Mouse (Mus musculus) lung, embryonic 15.5 days (tissue): ENCODE results near the gene Asic1. TPM values are rescaled to one million over a fixed set of nuclear protein-coding genes. Genes with fewer than 3 reads are reported as not detected.

Experiments
- ATAC-seq: fragments of 200-750 bp; cut with Nextera tagmentation; 2 replicates; pipeline ENCODE4 v1.8.0; 2017; ENCODE audit warnings: moderate number of reproducible peaks, borderline replicate concordance; ENCODE audit not compliant: low FRiP score, low TSS enrichment; ENCODE audit errors: extremely low read depth
- H3K27ac ChIP-seq: fragments of 300-500 bp; sonication (generic); 2 replicates; pipeline ENCODE4 v1.5.1; 2015; ENCODE audit warnings: moderate library complexity, mild to moderate bottlenecking, inconsistent platforms
- H3K27me3 ChIP-seq: fragments of 300-500 bp; sonication (generic); 2 replicates; pipeline ENCODE4 v1.6.1; 2015; ENCODE audit warnings: inconsistent platforms
- H3K36me3 ChIP-seq: fragments of 300-500 bp; sonication (generic); 2 replicates; pipeline ENCODE4 v1.6.1; 2015; ENCODE audit warnings: inconsistent platforms
- H3K4me1 ChIP-seq: fragments of 300-500 bp; sonication (generic); 2 replicates; pipeline ENCODE4 v1.6.1; 2015; ENCODE audit warnings: inconsistent platforms
- H3K4me2 ChIP-seq: fragments of 300-500 bp; sonication (generic); 2 replicates; pipeline ENCODE4 v1.6.1; 2015; ENCODE audit warnings: inconsistent platforms, mild to moderate bottlenecking, moderate library complexity
- H3K4me3 ChIP-seq: fragments of 300-500 bp; sonication (generic); 2 replicates; pipeline ENCODE4 v1.5.1; 2015; ENCODE audit warnings: mild to moderate bottlenecking, inconsistent platforms
- H3K9ac ChIP-seq: fragments of 300-500 bp; sonication (generic); 2 replicates; pipeline ENCODE4 v1.6.1; 2015; ENCODE audit warnings: inconsistent platforms
- H3K9me3 ChIP-seq: fragments of 300-500 bp; sonication (generic); 2 replicates; pipeline ENCODE4 v1.6.1; 2016; ENCODE audit warnings: inconsistent platforms
- WGBS: fragments of 180-500 bp; shearing (Covaris S2); methylation state at CpG from one replicate; pipeline ENCODE4 v1.1.7; 2015; 5-methylcytosine and 5-hydroxymethylcytosine counted together
- polyA plus RNA-seq: library from polyadenylated mRNA; unstranded; fragments of >200 nt; fragmentation: Nextera tagmentation; extraction: Ambion mirVana; gene quantifications from 2 replicates; pipeline ENCODE4 v1.2.1, GENCODE M21; 2015

Asic1 gene
- polyA plus RNA-seq, 1 experiment from 2014 or later, result 1.8 TPM

DNA sequence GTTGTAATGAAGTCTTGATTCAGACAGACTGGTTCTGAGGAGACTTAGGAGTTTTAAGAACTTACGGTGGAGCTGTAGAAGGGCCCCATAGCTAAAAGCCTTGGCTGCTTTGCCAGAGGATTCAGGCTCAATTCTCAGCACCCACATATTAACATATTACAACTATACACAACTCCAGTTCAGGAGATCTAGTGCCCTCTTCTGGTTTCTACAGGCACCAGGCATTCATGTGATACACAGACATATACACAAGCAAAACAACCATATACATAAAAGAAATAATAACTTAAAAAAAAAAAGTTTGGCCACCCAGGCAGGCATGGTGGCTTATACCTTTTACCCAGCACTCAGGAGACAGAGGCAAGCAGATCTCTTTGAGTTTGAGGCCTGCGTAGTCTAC is 2.6 kb upstream of the Asic1 start:
- H3K27me3 ChIP-seq, result peaks cover 79% of the 10 kb centered on the region
- ATAC-seq, result no peak
- H3K36me3 ChIP-seq, result no peaks in the 10 kb centered on the region
- H3K27ac ChIP-seq, result no peak overlapping the region
- no peak overlapping the region for H3K4me3 ChIP-seq
- no peak overlapping the region for H3K4me2 ChIP-seq
- WGBS, result 96% methylated on average over 2 of the region's 2 CpGs
- H3K9ac ChIP-seq, result no peak overlapping the region
- no peaks in the 10 kb centered on the region for H3K9me3 ChIP-seq
- peaks cover 26% of the 10 kb centered on the region for H3K4me1 ChIP-seq

DNA sequence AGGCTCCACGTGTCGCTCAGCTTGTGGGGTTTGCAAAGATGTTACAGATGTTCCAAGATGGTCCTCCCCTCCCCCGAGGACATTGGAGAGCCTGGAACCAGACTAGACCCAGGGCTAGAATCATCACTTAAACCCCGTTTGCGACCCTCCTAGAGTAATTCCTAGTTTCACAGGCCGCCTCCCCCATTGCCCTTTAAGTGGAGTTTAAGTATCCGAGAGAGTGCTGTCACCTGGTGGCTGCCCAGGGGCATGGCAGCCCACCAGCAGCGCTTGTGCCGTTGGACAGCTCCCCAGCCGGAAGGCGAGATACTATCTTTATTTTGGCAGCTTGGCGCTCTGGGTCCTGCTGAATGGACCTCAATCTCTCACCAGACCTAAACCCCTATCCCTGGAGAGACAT is 1.3 kb upstream of the Asic1 start:
- WGBS, result 3% methylated on average over 12 of the region's 12 CpGs
- H3K4me3 ChIP-seq, result no peak overlapping the region

DNA sequence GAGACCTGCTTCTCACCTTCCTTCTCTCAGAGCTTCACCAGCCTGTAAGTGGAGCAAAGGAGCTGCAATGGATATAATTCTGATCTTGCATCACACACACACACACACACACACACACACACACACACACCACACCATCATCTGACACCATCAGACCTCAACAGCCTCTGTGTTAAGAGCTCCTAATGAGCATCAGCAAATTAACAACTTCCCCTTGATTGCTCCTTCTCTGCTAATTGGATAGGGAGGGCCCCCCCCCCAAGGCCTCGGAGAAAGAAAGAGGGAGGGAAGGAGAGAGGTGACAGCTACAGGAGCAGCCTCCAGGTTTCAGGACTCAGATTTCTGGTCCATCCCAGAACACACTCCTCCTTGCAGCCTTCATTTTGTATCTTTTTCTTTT is 776 bp upstream of the Asic1 start:
- H3K4me3 ChIP-seq, result no peak overlapping the region
- H3K4me2 ChIP-seq, result no peak overlapping the region
- WGBS, result 10% methylated on average over 1 of the region's 1 CpGs
- peaks cover 20% of the 10 kb centered on the region for H3K4me1 ChIP-seq
- H3K36me3 ChIP-seq, result no peaks in the 10 kb centered on the region
- no peak overlapping the region for H3K9ac ChIP-seq
- no peak for ATAC-seq
- no peaks in the 10 kb centered on the region for H3K9me3 ChIP-seq
- peaks cover 80% of the 10 kb centered on the region for H3K27me3 ChIP-seq
- no peak overlapping the region for H3K27ac ChIP-seq

More for the DNA sequence above, 1.3 kb upstream of the Asic1 start:
- ATAC-seq, result no peak
- Histone ChIP-seq H3K27me3 (peaks cover 84% of the 10 kb centered on the region), H3K36me3 (no peaks in the 10 kb centered on the region), H3K9me3 (no peaks in the 10 kb centered on the region), H3K9ac (no peak overlapping the region), H3K4me2 (no peak overlapping the region), H3K27ac (no peak overlapping the region), H3K4me1 (peaks cover 25% of the 10 kb centered on the region)

- no peak overlapping the region for H3K27ac ChIP-seq
- peak overlapping the region; percentile 34 for H3K9ac ChIP-seq
- H3K4me3 ChIP-seq, result peak overlapping the region; percentile 51
- no peaks in the 10 kb centered on the region for H3K9me3 ChIP-seq
- peaks cover 62% of the 10 kb centered on the region for H3K27me3 ChIP-seq
- H3K4me2 ChIP-seq, result peak overlapping the region; percentile 98
- no peak for ATAC-seq
- H3K36me3 ChIP-seq, result no peaks in the 10 kb centered on the region
- WGBS, result 8% methylated on average over 17 of the region's 17 CpGs
- H3K4me1 ChIP-seq, result peaks cover 13% of the 10 kb centered on the region
These were observed 949 bp downstream of the Asic1 start for GRCm38 (mm10) chr15:99670964-99671670.

DNA sequence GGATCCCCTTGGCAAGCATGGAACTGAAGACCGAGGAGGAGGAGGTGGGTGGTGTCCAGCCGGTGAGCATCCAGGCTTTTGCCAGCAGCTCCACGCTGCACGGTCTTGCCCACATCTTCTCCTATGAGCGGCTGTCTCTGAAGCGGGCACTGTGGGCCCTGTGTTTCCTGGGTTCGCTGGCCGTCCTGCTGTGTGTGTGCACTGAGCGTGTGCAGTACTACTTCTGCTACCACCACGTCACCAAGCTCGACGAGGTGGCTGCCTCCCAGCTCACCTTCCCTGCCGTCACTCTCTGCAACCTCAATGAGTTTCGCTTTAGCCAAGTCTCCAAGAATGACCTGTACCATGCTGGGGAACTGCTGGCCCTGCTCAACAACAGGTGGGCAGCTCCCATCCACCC is 1.6 kb downstream of the Asic1 start:
- H3K27ac ChIP-seq, result no peak overlapping the region
- no peak for ATAC-seq
- H3K27me3 ChIP-seq, result peaks cover 56% of the 10 kb centered on the region
- no peaks in the 10 kb centered on the region for H3K36me3 ChIP-seq
- 61% methylated on average over 14 of the region's 14 CpGs for WGBS
- peak overlapping the region; percentile 8; the same call in 1 of the 2 replicates for H3K4me2 ChIP-seq
- no peak overlapping the region for H3K9ac ChIP-seq
- no peaks in the 10 kb centered on the region for H3K9me3 ChIP-seq
- no peak overlapping the region for H3K4me3 ChIP-seq
- peaks cover 13% of the 10 kb centered on the region for H3K4me1 ChIP-seq

DNA sequence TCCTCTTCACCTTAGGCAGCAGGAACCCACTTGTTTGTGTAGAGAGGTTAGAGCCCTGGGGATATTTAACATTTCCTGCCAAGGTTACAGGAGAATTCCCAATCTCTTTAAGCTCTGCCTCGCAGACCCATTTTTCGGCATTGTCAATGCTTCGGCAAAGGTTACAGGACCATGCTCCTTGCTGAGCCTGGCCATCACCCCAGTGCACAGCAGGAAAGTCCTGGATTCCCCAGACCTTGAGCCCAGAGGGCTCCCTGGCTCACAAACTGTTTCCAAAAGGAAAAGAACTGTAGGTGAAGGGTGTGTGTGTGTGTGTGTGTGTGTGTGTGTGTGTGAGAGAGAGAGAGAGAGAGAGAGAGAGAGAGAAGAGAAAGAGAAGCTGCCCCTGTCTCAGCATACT is 4.7 kb downstream of the Asic1 start:
- Histone ChIP-seq H3K27ac (no peak overlapping the region), H3K9ac (no peak overlapping the region), H3K9me3 (no peaks in the 10 kb centered on the region), H3K27me3 (peaks cover 45% of the 10 kb centered on the region), H3K4me1 (peaks cover 26% of the 10 kb centered on the region), H3K4me3 (no peak overlapping the region), H3K36me3 (no peaks in the 10 kb centered on the region), H3K4me2 (no peak overlapping the region)
- 82% methylated on average over 3 of the region's 3 CpGs for WGBS
- ATAC-seq, result no peak

DNA sequence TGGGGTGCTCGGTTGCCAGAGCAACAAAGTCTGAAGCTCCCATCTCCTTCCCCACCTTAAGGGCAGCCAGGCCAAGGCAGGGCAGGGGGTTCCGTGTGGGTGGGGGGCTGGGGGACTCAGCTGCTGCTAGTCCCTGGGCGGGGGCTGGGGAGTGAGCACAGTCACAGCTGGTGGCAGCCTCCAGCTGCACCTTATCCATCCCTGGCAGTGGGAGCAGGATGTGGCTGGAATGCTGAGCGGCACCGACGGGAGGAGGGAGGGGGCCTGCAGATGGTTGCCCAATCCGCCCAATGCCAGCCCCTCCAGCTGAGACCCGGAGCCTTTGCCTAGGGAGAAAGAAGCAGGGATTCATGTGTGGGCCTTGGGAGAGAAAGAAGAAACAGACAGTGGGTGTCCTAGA is 6.9 kb downstream of the Asic1 start:
- Histone ChIP-seq H3K36me3 (no peaks in the 10 kb centered on the region), H3K4me1 (peaks cover 13% of the 10 kb centered on the region), H3K4me3 (no peak overlapping the region), H3K27me3 (peaks cover 23% of the 10 kb centered on the region), H3K4me2 (no peak overlapping the region), H3K9me3 (no peaks in the 10 kb centered on the region), H3K9ac (no peak overlapping the region), H3K27ac (no peak overlapping the region)
- peak; percentile 32; the same call in 1 of the 2 replicates for ATAC-seq
- WGBS, result 31% methylated on average over 8 of the region's 8 CpGs

DNA sequence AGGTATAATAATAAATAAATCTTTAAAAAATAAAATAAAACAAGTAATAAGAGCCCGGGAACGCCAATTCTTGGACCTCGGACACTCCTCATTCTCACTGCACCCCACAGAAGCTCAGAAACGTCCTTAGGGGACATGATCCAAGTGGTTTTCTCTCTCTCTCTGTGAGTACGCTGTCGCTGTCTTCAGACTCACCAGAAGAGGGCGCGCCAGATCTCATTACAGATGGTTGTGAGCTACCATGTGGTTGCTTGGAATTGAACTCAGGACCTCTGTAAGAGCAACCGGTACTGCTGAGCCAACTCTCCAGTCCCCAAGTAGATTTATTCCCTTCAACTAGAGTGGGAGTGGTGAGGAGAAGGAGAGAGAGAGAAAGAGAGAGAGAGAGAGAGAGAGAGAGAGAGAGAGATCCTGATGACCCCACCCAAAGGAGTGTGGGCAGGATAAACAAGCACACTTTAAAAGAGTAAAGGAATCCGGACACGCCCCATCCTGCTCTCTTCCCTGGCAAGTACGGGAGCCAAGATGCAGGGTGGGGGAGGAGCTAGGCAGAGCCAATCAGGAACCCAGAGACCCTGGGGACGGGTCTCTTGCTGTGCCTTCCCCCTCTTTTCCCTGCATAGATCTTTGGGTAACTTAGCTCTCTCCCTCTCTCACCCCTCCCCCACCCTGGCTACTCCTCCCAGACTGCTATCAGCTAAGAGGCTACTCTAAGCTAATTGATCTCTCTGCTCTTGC is 8.1 kb downstream of the Asic1 start:
- H3K9me3 ChIP-seq, result no peaks in the 10 kb centered on the region
- peaks cover 13% of the 10 kb centered on the region for H3K4me1 ChIP-seq
- H3K27ac ChIP-seq, result no peak overlapping the region
- H3K4me2 ChIP-seq, result no peak overlapping the region
- H3K36me3 ChIP-seq, result no peaks in the 10 kb centered on the region
- H3K9ac ChIP-seq, result no peak overlapping the region
- 0 out of 2 replicates have a peak, but pooled peaks have one; percentile 44 for ATAC-seq
- WGBS, result 13% methylated on average over 13 of the region's 13 CpGs
- no peak overlapping the region for H3K4me3 ChIP-seq
- H3K27me3 ChIP-seq, result peaks cover 11% of the 10 kb centered on the region

DNA sequence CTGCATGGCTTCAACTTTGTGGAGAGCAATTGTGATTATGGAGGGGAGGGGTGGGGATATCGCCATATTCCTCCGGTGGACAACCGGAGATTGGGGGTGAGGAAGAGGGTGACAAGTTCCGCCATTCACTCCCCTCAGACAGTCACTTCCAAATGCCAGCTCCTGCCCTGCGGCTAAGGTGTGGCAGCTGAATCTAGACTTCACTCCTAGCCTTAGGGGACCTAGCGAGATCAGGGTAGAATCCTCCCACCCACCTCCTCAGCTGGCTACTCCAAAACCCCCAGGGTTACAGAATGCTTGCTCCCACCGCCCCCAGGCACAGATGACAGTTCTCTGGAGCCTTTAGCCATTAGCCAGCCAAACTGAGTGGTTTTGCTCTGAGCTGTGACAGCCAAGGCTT is 8.8 kb downstream of the Asic1 start:
- Histone ChIP-seq H3K9me3 (no peaks in the 10 kb centered on the region), H3K27me3 (peaks cover 4% of the 10 kb centered on the region; the same call in 1 of the 2 replicates)
- 51% methylated on average over 7 of the region's 7 CpGs for WGBS

GRCm38 (mm10) chr15:99682880-99683279 is 12.7 kb downstream of the Asic1 start:
- no peak for ATAC-seq
- WGBS, result 91% methylated on average over 7 of the region's 7 CpGs
- Histone ChIP-seq H3K27ac (no peak overlapping the region), H3K4me1 (peaks cover 8% of the 10 kb centered on the region; the same call in 1 of the 2 replicates), H3K9ac (no peak overlapping the region), H3K4me2 (no peak overlapping the region), H3K4me3 (no peak overlapping the region), H3K36me3 (no peaks in the 10 kb centered on the region), H3K27me3 (peaks cover 4% of the 10 kb centered on the region; the same call in 1 of the 2 replicates), H3K9me3 (no peaks in the 10 kb centered on the region)

More for the DNA sequence above, 8.8 kb downstream of the Asic1 start:
- no peak for ATAC-seq
- no peak overlapping the region for H3K4me2 ChIP-seq
- no peak overlapping the region for H3K27ac ChIP-seq
- no peak overlapping the region for H3K4me3 ChIP-seq
- H3K4me1 ChIP-seq, result peaks cover 13% of the 10 kb centered on the region
- H3K36me3 ChIP-seq, result no peaks in the 10 kb centered on the region
- no peak overlapping the region for H3K9ac ChIP-seq

DNA sequence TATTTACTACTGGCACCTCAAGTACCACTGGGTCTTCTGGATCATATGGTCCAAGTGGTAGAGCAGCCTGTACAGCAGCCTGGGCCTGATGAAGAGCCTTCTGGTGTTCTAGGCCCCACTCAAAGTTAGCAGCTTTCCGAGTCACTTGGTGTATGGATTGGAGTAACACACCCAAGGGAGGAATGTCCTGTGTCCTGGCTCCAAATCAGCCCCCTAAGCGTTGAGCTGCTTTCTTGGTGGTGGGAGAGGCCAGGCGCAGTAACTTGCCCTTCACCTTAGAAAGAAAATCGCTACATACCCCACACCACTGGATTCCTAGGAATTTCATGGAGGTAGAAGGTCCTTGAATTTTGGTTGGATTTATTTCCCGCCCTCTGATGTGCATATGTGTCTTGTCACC is 14.0 kb downstream of the Asic1 start:
- 90% methylated on average over 5 of the region's 5 CpGs for WGBS
- no peak overlapping the region for H3K9ac ChIP-seq
- no peak overlapping the region for H3K27ac ChIP-seq
- H3K4me2 ChIP-seq, result no peak overlapping the region
- H3K9me3 ChIP-seq, result no peaks in the 10 kb centered on the region
- ATAC-seq, result no peak
- H3K4me1 ChIP-seq, result no peaks in the 10 kb centered on the region
- H3K36me3 ChIP-seq, result no peaks in the 10 kb centered on the region
- H3K27me3 ChIP-seq, result no peaks in the 10 kb centered on the region; the same call in 1 of the 2 replicates
- no peak overlapping the region for H3K4me3 ChIP-seq

DNA sequence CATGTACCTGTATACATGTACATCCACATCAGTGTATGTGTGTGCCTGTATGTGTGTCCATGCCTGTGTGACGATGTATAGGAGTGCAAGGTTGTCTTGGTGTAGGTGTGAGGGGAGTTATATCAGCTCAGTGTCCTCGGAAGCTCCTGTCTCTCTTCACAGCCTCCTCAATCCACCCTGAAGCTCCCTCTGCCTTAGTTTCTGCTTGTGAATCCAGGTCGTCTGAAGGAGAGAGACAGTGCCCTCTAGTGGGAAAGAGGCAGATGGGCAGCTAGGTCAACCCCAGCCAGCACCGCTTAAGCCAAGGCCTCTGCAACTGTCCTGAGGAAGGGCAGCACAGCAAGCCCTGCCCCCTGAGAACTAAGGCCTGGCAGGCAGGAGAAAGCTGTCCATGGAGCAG is 18.5 kb downstream of the Asic1 start:
- H3K4me2 ChIP-seq, result no peak overlapping the region
- H3K36me3 ChIP-seq, result no peaks in the 10 kb centered on the region
- no peaks in the 10 kb centered on the region for H3K4me1 ChIP-seq
- no peak overlapping the region for H3K27ac ChIP-seq
- no peak overlapping the region for H3K9ac ChIP-seq
- H3K4me3 ChIP-seq, result no peak overlapping the region
- no peaks in the 10 kb centered on the region for H3K9me3 ChIP-seq
- peak; percentile 23; the same call in 1 of the 2 replicates for ATAC-seq
- peaks cover 17% of the 10 kb centered on the region; the same call in 1 of the 2 replicates for H3K27me3 ChIP-seq
- WGBS, result 2% methylated on average over 4 of the region's 4 CpGs
